Mouse (Mus musculus): ENCODE measurements around the gene Prpf6. TPM values are rescaled to one million over a fixed set of nuclear protein-coding genes. Genes with fewer than 3 reads are reported as not detected.

The Prpf6 gene
- polyA plus RNA-seq, 1 experiment from 2014 or later: 43.0 TPM

GRCm38 (mm10) chr2:181586124-181586523, 5.5 kb upstream of the Prpf6 start:
- Histone ChIP-seq H3K27me3 (ENCODE audit: control insufficient read depth, insufficient read depth, low read length) (no peaks in the 10 kb centered on the region), H3K9me3 (ENCODE audit: control insufficient read depth, low read length) (no peaks in the 10 kb centered on the region), H3K4me1 (ENCODE audit: control insufficient read depth in 2 of 2, insufficient read depth in 2 of 2, low read length in 2 of 2) (peaks cover 0 to 7% of the 10 kb centered on the region in 2 experiments; a peak in 2 of 4 replicates), H3K4me3 (ENCODE audit: control insufficient read depth in 1 of 2, insufficient read depth in 1 of 2, low read depth in 1 of 2, low read length in 2 of 2) (no peak overlapping the region), H3K4me2 (ENCODE audit: low read length) (no peak overlapping the region), H3K9ac (ENCODE audit: low read length) (no peak overlapping the region), H3K27ac (replicated peaks in 1 of 2; ENCODE audit: control insufficient read depth in 1 of 2, insufficient read depth in 1 of 2, low read depth in 2 of 2, low read length in 2 of 2) (no peak overlapping the region), H3K36me3 (ENCODE audit: control insufficient read depth, insufficient read depth, low read length) (peaks cover 77% of the 10 kb centered on the region)
- WGBS: 97% methylated on average over 3 of the region's 3 CpGs
- ATAC-seq (ENCODE audit: insufficient number of reproducible peaks, insufficient read depth, low FRiP score, low read depth): no peak

GRCm38 (mm10) chr2:181587796-181588195, 3.9 kb upstream of the Prpf6 start:
- no peak for ATAC-seq (ENCODE audit: insufficient number of reproducible peaks, insufficient read depth, low FRiP score, low read depth)

GRCm38 (mm10) chr2:181588229-181588780, 3.4 kb upstream of the Prpf6 start:
- ATAC-seq (ENCODE audit: insufficient number of reproducible peaks, insufficient read depth, low FRiP score, low read depth): no peak
- no peaks in the 10 kb centered on the region for H3K27me3 ChIP-seq (ENCODE audit: control insufficient read depth, insufficient read depth, low read length)
- H3K36me3 ChIP-seq (ENCODE audit: control insufficient read depth, insufficient read depth, low read length): peaks cover 73% of the 10 kb centered on the region
- H3K9me3 ChIP-seq (ENCODE audit: control insufficient read depth, low read length): no peaks in the 10 kb centered on the region
- H3K4me3 ChIP-seq (ENCODE audit: control insufficient read depth in 1 of 2, insufficient read depth in 1 of 2, low read depth in 1 of 2, low read length in 2 of 2): no peak overlapping the region
- no peak overlapping the region for H3K4me2 ChIP-seq (ENCODE audit: low read length)
- no peak overlapping the region for H3K27ac ChIP-seq (replicated peaks in 1 of 2; ENCODE audit: control insufficient read depth in 1 of 2, insufficient read depth in 1 of 2, low read depth in 2 of 2, low read length in 2 of 2)
- 89% methylated on average over 11 of the region's 11 CpGs for WGBS
- H3K4me1 ChIP-seq (ENCODE audit: control insufficient read depth in 2 of 2, insufficient read depth in 2 of 2, low read length in 2 of 2): peaks cover 4 to 13% of the 10 kb centered on the region in 2 experiments; a peak in 3 of 4 replicates
- no peak overlapping the region for H3K9ac ChIP-seq (ENCODE audit: low read length)

More at GRCm38 (mm10) chr2:181587796-181588195, 3.9 kb upstream of the Prpf6 start:
- no peak overlapping the region for H3K4me3 ChIP-seq (ENCODE audit: control insufficient read depth in 1 of 2, insufficient read depth in 1 of 2, low read depth in 1 of 2, low read length in 2 of 2)
- 83% methylated on average over 6 of the region's 6 CpGs for WGBS
- H3K36me3 ChIP-seq (ENCODE audit: control insufficient read depth, insufficient read depth, low read length): peaks cover 77% of the 10 kb centered on the region
- no peaks in the 10 kb centered on the region for H3K27me3 ChIP-seq (ENCODE audit: control insufficient read depth, insufficient read depth, low read length)
- H3K9ac ChIP-seq (ENCODE audit: low read length): no peak overlapping the region
- H3K4me1 ChIP-seq (ENCODE audit: control insufficient read depth in 2 of 2, insufficient read depth in 2 of 2, low read length in 2 of 2): peaks cover 4 to 9% of the 10 kb centered on the region in 2 experiments; a peak in 3 of 4 replicates
- no peaks in the 10 kb centered on the region for H3K9me3 ChIP-seq (ENCODE audit: control insufficient read depth, low read length)
- H3K4me2 ChIP-seq (ENCODE audit: low read length): no peak overlapping the region
- no peak overlapping the region for H3K27ac ChIP-seq (replicated peaks in 1 of 2; ENCODE audit: control insufficient read depth in 1 of 2, insufficient read depth in 1 of 2, low read depth in 2 of 2, low read length in 2 of 2)

GRCm38 (mm10) chr2:181589011-181589731, 2.5 kb upstream of the Prpf6 start:
- Histone ChIP-seq H3K36me3 (ENCODE audit: control insufficient read depth, insufficient read depth, low read length) (peaks cover 65% of the 10 kb centered on the region), H3K4me3 (ENCODE audit: control insufficient read depth in 1 of 2, insufficient read depth in 1 of 2, low read depth in 1 of 2, low read length in 2 of 2) (no peak overlapping the region), H3K9me3 (ENCODE audit: control insufficient read depth, low read length) (no peaks in the 10 kb centered on the region), H3K4me2 (ENCODE audit: low read length) (no peak overlapping the region), H3K9ac (ENCODE audit: low read length) (no peak overlapping the region), H3K27ac (replicated peaks in 1 of 2; ENCODE audit: control insufficient read depth in 1 of 2, insufficient read depth in 1 of 2, low read depth in 2 of 2, low read length in 2 of 2) (no peak overlapping the region), H3K4me1 (ENCODE audit: control insufficient read depth in 2 of 2, insufficient read depth in 2 of 2, low read length in 2 of 2) (peaks cover 4 to 13% of the 10 kb centered on the region in 2 experiments; a peak in 3 of 4 replicates), H3K27me3 (ENCODE audit: control insufficient read depth, insufficient read depth, low read length) (no peaks in the 10 kb centered on the region)
- ATAC-seq (ENCODE audit: insufficient number of reproducible peaks, insufficient read depth, low FRiP score, low read depth): no peak
- 83% methylated on average over 10 of the region's 10 CpGs for WGBS

- Histone ChIP-seq H3K9me3 (ENCODE audit: control insufficient read depth, low read length) (no peaks in the 10 kb centered on the region), H3K4me2 (ENCODE audit: low read length) (no peak overlapping the region), H3K4me1 (ENCODE audit: control insufficient read depth in 2 of 2, insufficient read depth in 2 of 2, low read length in 2 of 2) (peaks cover 4 to 13% of the 10 kb centered on the region in 2 experiments; a peak in 3 of 4 replicates), H3K27me3 (ENCODE audit: control insufficient read depth, insufficient read depth, low read length) (no peaks in the 10 kb centered on the region), H3K4me3 (ENCODE audit: control insufficient read depth in 1 of 2, insufficient read depth in 1 of 2, low read depth in 1 of 2, low read length in 2 of 2) (no peak overlapping the region), H3K27ac (replicated peaks in 1 of 2; ENCODE audit: control insufficient read depth in 1 of 2, insufficient read depth in 1 of 2, low read depth in 2 of 2, low read length in 2 of 2) (no peak overlapping the region), H3K9ac (ENCODE audit: low read length) (no peak overlapping the region), H3K36me3 (ENCODE audit: control insufficient read depth, insufficient read depth, low read length) (peaks cover 59% of the 10 kb centered on the region)
- ATAC-seq (ENCODE audit: insufficient number of reproducible peaks, insufficient read depth, low FRiP score, low read depth): no peak
- WGBS: 94% methylated on average over 9 of the region's 9 CpGs
Observed at GRCm38 (mm10) chr2:181589732-181590105, 1.9 kb upstream of the Prpf6 start.

- Histone ChIP-seq H3K9me3 (ENCODE audit: control insufficient read depth, low read length) (no peaks in the 10 kb centered on the region), H3K27ac (replicated peaks in 1 of 2; ENCODE audit: control insufficient read depth in 1 of 2, insufficient read depth in 1 of 2, low read depth in 2 of 2, low read length in 2 of 2) (no peak overlapping the region), H3K4me3 (ENCODE audit: control insufficient read depth in 1 of 2, insufficient read depth in 1 of 2, low read depth in 1 of 2, low read length in 2 of 2) (no peak overlapping the region), H3K4me1 (ENCODE audit: control insufficient read depth in 2 of 2, insufficient read depth in 2 of 2, low read length in 2 of 2) (peaks cover 4 to 13% of the 10 kb centered on the region in 2 experiments; a peak in 3 of 4 replicates), H3K27me3 (ENCODE audit: control insufficient read depth, insufficient read depth, low read length) (no peaks in the 10 kb centered on the region), H3K9ac (ENCODE audit: low read length) (no peak overlapping the region), H3K36me3 (ENCODE audit: control insufficient read depth, insufficient read depth, low read length) (peaks cover 52% of the 10 kb centered on the region), H3K4me2 (ENCODE audit: low read length) (no peak overlapping the region)
- WGBS: 90% methylated on average over 5 of the region's 5 CpGs
- ATAC-seq (ENCODE audit: insufficient number of reproducible peaks, insufficient read depth, low FRiP score, low read depth): no peak
Observed at GRCm38 (mm10) chr2:181590471-181590870, 1.2 kb upstream of the Prpf6 start.

GRCm38 (mm10) chr2:181592231-181593041, 768 bp downstream of the Prpf6 start, which contains the start of gene Zfp512b:
TSS of gene Zfp512b (minus strand) at chr2:181592803.
- Histone ChIP-seq H3K4me1 (ENCODE audit: control insufficient read depth in 2 of 2, insufficient read depth in 2 of 2, low read length in 2 of 2) (peaks cover 4 to 13% of the 10 kb centered on the region in 2 experiments; a peak in 3 of 4 replicates), H3K36me3 (ENCODE audit: control insufficient read depth, insufficient read depth, low read length) (peaks cover 32% of the 10 kb centered on the region), H3K9ac (ENCODE audit: low read length) (peak within 1 kb of the TSS; percentile 89), H3K4me3 (ENCODE audit: control insufficient read depth in 1 of 2, insufficient read depth in 1 of 2, low read depth in 1 of 2, low read length in 2 of 2) (peak within 1 kb of the TSS; percentile 67 to 86), H3K9me3 (ENCODE audit: control insufficient read depth, low read length) (no peaks in the 10 kb centered on the region), H3K27ac (replicated peaks in 1 of 2; ENCODE audit: control insufficient read depth in 1 of 2, insufficient read depth in 1 of 2, low read depth in 2 of 2, low read length in 2 of 2) (peak within 1 kb of the TSS; percentile 28 to 71), H3K27me3 (ENCODE audit: control insufficient read depth, insufficient read depth, low read length) (no peaks in the 10 kb centered on the region), H3K4me2 (ENCODE audit: low read length) (peak within 1 kb of the TSS; percentile 69)
- under 1% methylated on average over 83 of the region's 97 CpGs for WGBS
- ATAC-seq (ENCODE audit: insufficient number of reproducible peaks, insufficient read depth, low FRiP score, low read depth): peak; percentile 77
